In the genomic region with DNA sequence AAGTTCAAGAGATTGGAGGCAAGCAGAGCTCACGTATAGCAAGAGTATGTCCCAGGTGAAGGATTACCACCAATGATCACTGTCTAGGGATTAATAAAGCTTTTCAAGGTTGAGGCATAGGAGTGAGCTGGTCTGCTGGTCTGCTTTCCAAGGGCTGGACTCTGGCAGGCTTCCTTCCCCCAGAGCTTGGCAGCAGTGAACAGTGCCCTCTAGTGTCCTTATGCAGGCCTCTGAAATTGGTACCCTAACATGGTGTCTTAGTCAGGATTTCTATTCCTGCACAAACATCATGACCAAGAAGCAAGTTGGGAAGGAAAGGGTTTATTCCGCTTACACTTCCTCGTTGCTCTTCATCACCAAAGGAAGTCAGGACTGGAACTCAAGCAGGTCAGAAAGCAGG, we compare ENCODE assay signal across 8 mouse cellular contexts. TPM values are rescaled to one million over a fixed set of nuclear protein-coding genes. Genes with fewer than 3 reads are reported as not detected.
DNase-seq lines count a peak whose midpoint lies in the region; ATAC-seq and TF ChIP-seq lines count a peak whose summit lies in the region.

No protein-coding gene starts in this region.

- H3K4me2 ChIP-seq in embryonic facial prominence, embryonic 14.5 days (ENCODE audit: low read depth, low read length): no peak overlapping the region
- H3K4me2 ChIP-seq in liver, embryonic 13.5 days: no peak overlapping the region

- TF ChIP-seq POLR2A in kidney, adult 2 months (IDR thresholded peaks at IDR 0.05; ENCODE audit: low read depth, low read length): no peak

- no peaks in the 10 kb centered on the region for H3K9me3 ChIP-seq in embryonic facial prominence, embryonic 14.5 days (ENCODE audit: control insufficient read depth, low read length)
- no peaks in the 10 kb centered on the region for H3K9me3 ChIP-seq in liver, embryonic 13.5 days (replicated peaks)

- no peak for ATAC-seq in embryonic facial prominence, embryonic 14.5 days (ENCODE audit: low read depth)
- peak; percentile 45; the same call in 1 of the 2 replicates for ATAC-seq in liver, embryonic 13.5 days (ENCODE audit: low read depth)
- no peak for ATAC-seq in activated CD4-positive, CD25-positive, alpha-beta regulatory T cell, adult 4 months

- H3K27me3 ChIP-seq in embryonic facial prominence, embryonic 14.5 days (replicated peaks; ENCODE audit: control insufficient read depth, insufficient read depth, low read length): no peaks in the 10 kb centered on the region
- no peaks in the 10 kb centered on the region for H3K27me3 ChIP-seq in kidney, adult 2 months (replicated peaks; ENCODE audit: control insufficient read depth, insufficient read depth, low read length)
- H3K27me3 ChIP-seq in liver, embryonic 13.5 days: no peaks in the 10 kb centered on the region

- no peak overlapping the region for H3K4me3 ChIP-seq in embryonic facial prominence, embryonic 14.5 days (ENCODE audit: low read depth, low read length)
- no peak overlapping the region for H3K4me3 ChIP-seq in kidney, adult 2 months (ENCODE audit: insufficient read depth, low read depth, low read length)
- H3K4me3 ChIP-seq in liver, embryonic 13.5 days (replicated peaks): no peak overlapping the region

- 34% methylated on average over 3 of the region's 3 CpGs for WGBS in embryonic facial prominence, embryonic 14.5 days
- 35% methylated on average over 3 of the region's 3 CpGs for WGBS in kidney, adult 2 months
- WGBS in liver, embryonic 13.5 days (ENCODE audit: insufficient replicate concordance): 21% methylated on average over 3 of the region's 3 CpGs

- DNase-seq in spleen, adult 18-20 months: peak; percentile 49 to 63
- DNase-seq in spleen, adult 12 weeks (ENCODE audit: low spot score): no peak
- peak; percentile 78 to 84 for DNase-seq in adrenal gland, postnatal 36 days
- DNase-seq in embryonic facial prominence, embryonic 14.5 days (ENCODE audit: low spot score): peak; percentile 63
- DNase-seq in kidney, adult 2 months: peak; percentile 75
- peak; percentile 47 for DNase-seq in liver, embryonic 13.5 days
- peak; percentile 71 for DNase-seq in retina, postnatal 1 day

- H3K36me3 ChIP-seq in embryonic facial prominence, embryonic 14.5 days (ENCODE audit: control insufficient read depth, insufficient read depth, low read length): no peaks in the 10 kb centered on the region
- no peaks in the 10 kb centered on the region for H3K36me3 ChIP-seq in kidney, adult 2 months (ENCODE audit: control insufficient read depth, insufficient read depth, low read length)
- H3K36me3 ChIP-seq in liver, embryonic 13.5 days: no peaks in the 10 kb centered on the region

- TF ChIP-seq CTCF in kidney, adult 2 months (conservative IDR thresholded peaks at IDR 0.05; ENCODE audit: insufficient read depth, insufficient read length, low read depth, low read length): peak; percentile 86

- H3K9ac ChIP-seq in embryonic facial prominence, embryonic 14.5 days (ENCODE audit: low read depth, low read length): no peak overlapping the region
- no peak overlapping the region for H3K9ac ChIP-seq in liver, embryonic 13.5 days

- H3K4me1 ChIP-seq in embryonic facial prominence, embryonic 14.5 days (ENCODE audit: control insufficient read depth, insufficient read depth, low read length): no peaks in the 10 kb centered on the region; the same call in 1 of the 2 replicates
- H3K4me1 ChIP-seq in kidney, adult 2 months (ENCODE audit: control insufficient read depth, insufficient read depth, low read length): no peaks in the 10 kb centered on the region
- H3K4me1 ChIP-seq in liver, embryonic 13.5 days (replicated peaks): 0 out of 2 replicates have a peak, but pooled peaks cover 5% of the 10 kb centered on the region

- H3K27ac ChIP-seq in embryonic facial prominence, embryonic 14.5 days (replicated peaks; ENCODE audit: low read depth, low read length): no peak overlapping the region
- no peak overlapping the region for H3K27ac ChIP-seq in kidney, adult 2 months (ENCODE audit: insufficient read depth, low read depth, low read length)
- no peak overlapping the region for H3K27ac ChIP-seq in liver, embryonic 13.5 days

RNA-seq across cellular contexts. Expression of gene Fcgr2b, which starts 20.4 kb away (rescaled TPM):
- total RNA-seq in adrenal gland, postnatal 36 days (2021): 1 to 10 TPM; 3.3 to 8.5 TPM
- 1.6 and 3.2 TPM in 2 replicates for polyA plus RNA-seq in embryonic facial prominence, embryonic 14.5 days (2014; fragmentation: Nextera tagmentation; extraction: Ambion mirVana)
- 61.7 and 64.6 TPM in 2 replicates for polyA plus RNA-seq in kidney, adult 2 months (2012; rRNA removed)
- polyA plus RNA-seq in liver, embryonic 13.5 days (2015; fragmentation: Nextera tagmentation; extraction: Ambion mirVana): 2.5 and 3.0 TPM in 2 replicates
- under 1 TPM; 0.20 to 0.94 TPM for polyA plus RNA-seq in activated CD4-positive, CD25-positive, alpha-beta regulatory T cell, adult 4 months (2017; shearing (Covaris generic))

RNA-seq across cellular contexts. Expression of gene Fcgr4, which starts 22.0 kb away (rescaled TPM):
- total RNA-seq in adrenal gland, postnatal 36 days (2021): 1 to 10 TPM; 2.6 to 7.6 TPM
- 0.81 and 0.92 TPM in 2 replicates for polyA plus RNA-seq in embryonic facial prominence, embryonic 14.5 days (2014; fragmentation: Nextera tagmentation; extraction: Ambion mirVana)
- 3.3 and 3.7 TPM in 2 replicates for polyA plus RNA-seq in kidney, adult 2 months (2012; rRNA removed)
- 2.0 and 2.4 TPM in 2 replicates for polyA plus RNA-seq in liver, embryonic 13.5 days (2015; fragmentation: Nextera tagmentation; extraction: Ambion mirVana)
- under 1 TPM in 1 of 2 experiments, not detected in 1; 0.40 TPM for polyA plus RNA-seq in activated CD4-positive, CD25-positive, alpha-beta regulatory T cell, adult 4 months (2017; shearing (Covaris generic))

Comparison
In these comparisons a context has a peak if more than half of its experiments do, and no peak if none do; other contexts are left out.
1. RNA of gene Fcgr2b, which starts 20.4 kb away (polyA plus RNA-seq): 61.7 to 64.6 TPM in kidney, adult 2 months; 1.6 to 3.2 TPM in embryonic facial prominence, embryonic 14.5 days, 2.5 to 3.0 TPM in liver, embryonic 13.5 days and 0.20 to 0.94 TPM in activated CD4-positive, CD25-positive, alpha-beta regulatory T cell, adult 4 months; every median in the first group is over 10 times any median in the second.